Mouse (Mus musculus) stomach, postnatal 0 days (tissue): Measurements from ENCODE around the gene Cdh4. TPM values are rescaled to one million over a fixed set of nuclear protein-coding genes. Genes with fewer than 3 reads are reported as not detected.

ENCODE experiments used
- ATAC-seq: fragments of 200-750 bp; cut with Nextera tagmentation; 2 replicates; pipeline ENCODE4 v1.8.0; 2017; ENCODE audit not compliant: low FRiP score, low TSS enrichment
- DNase-seq: peaks from one replicate; pipeline ENCODE4 v3.0.0-alpha.2; 2016; ENCODE audit warnings: low spot score
- H3K27ac ChIP-seq: fragments of 300-500 bp; sonication (generic); replicated peaks from 2 replicates; pipeline ENCODE4 v1.5.1; 2014; ENCODE audit warnings: mild to moderate bottlenecking, control low read depth
- H3K27me3 ChIP-seq: fragments of 300-500 bp; sonication (generic); 2 replicates; pipeline ENCODE4 v1.6.1; 2014; ENCODE audit warnings: low read length; ENCODE audit not compliant: control insufficient read depth, insufficient read depth
- H3K36me3 ChIP-seq: fragments of 300-500 bp; sonication (generic); 2 replicates; pipeline ENCODE4 v1.6.1; 2014; ENCODE audit warnings: low read length, mixed read lengths; ENCODE audit not compliant: control insufficient read depth, insufficient read depth
- H3K4me1 ChIP-seq: fragments of 300-500 bp; sonication (generic); replicated peaks from 2 replicates; pipeline ENCODE4 v1.6.1; 2014; ENCODE audit warnings: antibody characterized with exemption; ENCODE audit not compliant: control insufficient read depth, insufficient read depth
- H3K4me2 ChIP-seq: fragments of 300-500 bp; sonication (generic); replicated peaks from 2 replicates; pipeline ENCODE4 v1.6.1; 2014; ENCODE audit warnings: low read depth, mild to moderate bottlenecking, control low read depth, moderate library complexity
- H3K4me3 ChIP-seq: fragments of 300-500 bp; sonication (generic); 2 replicates; pipeline ENCODE4 v1.5.1; 2014; ENCODE audit warnings: low read depth, low read length, control low read depth
- H3K9ac ChIP-seq: fragments of 300-500 bp; sonication (generic); 2 replicates; pipeline ENCODE4 v1.6.1; 2014; ENCODE audit warnings: mild to moderate bottlenecking, low read length, control low read depth, mixed read lengths
- H3K9me3 ChIP-seq: fragments of 300-500 bp; sonication (generic); 2 replicates; pipeline ENCODE4 v1.6.1; 2016; ENCODE audit warnings: low read length; ENCODE audit not compliant: control insufficient read depth
- CTCF ChIP-seq: IDR thresholded peaks from 2 replicates; pipeline ENCODE4 v1.5.1; 2016; ENCODE audit warnings: antibody characterized with exemption, low read depth, mild to moderate bottlenecking, moderate library complexity
- EP300 ChIP-seq: optimal IDR thresholded peaks from 2 replicates; pipeline ENCODE3; 2016; ENCODE audit warnings: antibody characterized with exemption
- WGBS: fragments of 180-500 bp; shearing (Covaris S2); extraction: QIAGEN DNeasy Blood & Tissue Kit; methylation state at CpG from one replicate; pipeline ENCODE4 v1.1.7; 2014; 5-methylcytosine and 5-hydroxymethylcytosine counted together
- polyA plus RNA-seq: library from polyadenylated mRNA; unstranded; fragments of >200 nt; fragmentation: Nextera tagmentation; extraction: Ambion mirVana; gene quantifications from 2 replicates; pipeline ENCODE4 v1.2.1, GENCODE M21; 2015

Gene Cdh4
- polyA plus RNA-seq, 1 experiment from 2014 or later, result 3.1 TPM

- no peak for DNase-seq
- no peaks in the 10 kb centered on the region for H3K4me1 ChIP-seq
- TF ChIP-seq EP300 (no peak), CTCF (no peak)
- no peak overlapping the region for H3K27ac ChIP-seq
- no peak for ATAC-seq
- no peak overlapping the region for H3K4me3 ChIP-seq
- no peaks in the 10 kb centered on the region for H3K9me3 ChIP-seq
- WGBS, result 79% methylated on average over 10 of the region's 10 CpGs
- no peak overlapping the region for H3K9ac ChIP-seq
- no peak overlapping the region for H3K4me2 ChIP-seq
- no peaks in the 10 kb centered on the region for H3K27me3 ChIP-seq
- no peaks in the 10 kb centered on the region for H3K36me3 ChIP-seq
These were observed 333.9 kb downstream of the Cdh4 start for GRCm38 (mm10) chr2:179775999-179776705.

GRCm38 (mm10) chr2:179779266-179779665, 337.0 kb downstream of the Cdh4 start:
- Histone ChIP-seq H3K27me3 (no peaks in the 10 kb centered on the region), H3K27ac (no peak overlapping the region), H3K4me3 (no peak overlapping the region), H3K4me1 (no peaks in the 10 kb centered on the region), H3K9ac (no peak overlapping the region), H3K36me3 (no peaks in the 10 kb centered on the region), H3K9me3 (no peaks in the 10 kb centered on the region), H3K4me2 (no peak overlapping the region)
- 59% methylated on average over 9 of the region's 9 CpGs for WGBS
- DNase-seq (no peak), ATAC-seq (no peak)
- TF ChIP-seq EP300, result no peak
- no peak for TF ChIP-seq CTCF

GRCm38 (mm10) chr2:179780961-179781360, 338.7 kb downstream of the Cdh4 start:
- Histone ChIP-seq H3K36me3 (no peaks in the 10 kb centered on the region), H3K4me2 (no peak overlapping the region), H3K4me3 (no peak overlapping the region), H3K27me3 (no peaks in the 10 kb centered on the region), H3K9ac (no peak overlapping the region), H3K4me1 (no peaks in the 10 kb centered on the region), H3K27ac (no peak overlapping the region), H3K9me3 (no peaks in the 10 kb centered on the region)
- WGBS, result 38% methylated on average over 4 of the region's 4 CpGs
- DNase-seq (no peak), ATAC-seq (no peak)
- TF ChIP-seq CTCF, result no peak
- no peak for TF ChIP-seq EP300

- H3K27me3 ChIP-seq, result no peaks in the 10 kb centered on the region
- no peak overlapping the region for H3K27ac ChIP-seq
- no peak overlapping the region for H3K9ac ChIP-seq
- H3K4me1 ChIP-seq, result no peaks in the 10 kb centered on the region
- H3K36me3 ChIP-seq, result no peaks in the 10 kb centered on the region
- TF ChIP-seq EP300 (no peak), CTCF (no peak)
- ATAC-seq (no peak), DNase-seq (no peak)
- H3K4me3 ChIP-seq, result no peak overlapping the region
- no peak overlapping the region for H3K4me2 ChIP-seq
- H3K9me3 ChIP-seq, result no peaks in the 10 kb centered on the region
- WGBS, result 78% methylated on average over 18 of the region's 18 CpGs
These were observed 345.0 kb downstream of the Cdh4 start for GRCm38 (mm10) chr2:179787256-179787655.

- ATAC-seq, result no peak
These were observed 345.6 kb downstream of the Cdh4 start for GRCm38 (mm10) chr2:179787797-179788196.

GRCm38 (mm10) chr2:179790684-179791083, 348.5 kb downstream of the Cdh4 start:
- H3K27me3 ChIP-seq, result no peaks in the 10 kb centered on the region
- ATAC-seq, result no peak
- 44% methylated on average over 3 of the region's 3 CpGs for WGBS

More at GRCm38 (mm10) chr2:179787797-179788196, 345.6 kb downstream of the Cdh4 start:
- no peaks in the 10 kb centered on the region for H3K4me1 ChIP-seq
- no peak overlapping the region for H3K4me3 ChIP-seq
- no peaks in the 10 kb centered on the region for H3K36me3 ChIP-seq
- no peaks in the 10 kb centered on the region for H3K9me3 ChIP-seq
- TF ChIP-seq CTCF, result no peak
- TF ChIP-seq EP300, result no peak
- no peak for DNase-seq
- H3K9ac ChIP-seq, result no peak overlapping the region
- H3K4me2 ChIP-seq, result no peak overlapping the region
- 59% methylated on average over 4 of the region's 5 CpGs for WGBS
- H3K27ac ChIP-seq, result no peak overlapping the region
- no peaks in the 10 kb centered on the region for H3K27me3 ChIP-seq

More at GRCm38 (mm10) chr2:179790684-179791083, 348.5 kb downstream of the Cdh4 start:
- H3K36me3 ChIP-seq, result no peaks in the 10 kb centered on the region
- no peak overlapping the region for H3K27ac ChIP-seq
- no peaks in the 10 kb centered on the region for H3K9me3 ChIP-seq
- TF ChIP-seq EP300 (no peak), CTCF (no peak)
- no peaks in the 10 kb centered on the region for H3K4me1 ChIP-seq
- no peak overlapping the region for H3K4me2 ChIP-seq
- H3K4me3 ChIP-seq, result no peak overlapping the region
- no peak overlapping the region for H3K9ac ChIP-seq
- DNase-seq, result no peak
